Mouse (Mus musculus): ENCODE results near the gene Clasp1.

The Clasp1 gene

DNA sequence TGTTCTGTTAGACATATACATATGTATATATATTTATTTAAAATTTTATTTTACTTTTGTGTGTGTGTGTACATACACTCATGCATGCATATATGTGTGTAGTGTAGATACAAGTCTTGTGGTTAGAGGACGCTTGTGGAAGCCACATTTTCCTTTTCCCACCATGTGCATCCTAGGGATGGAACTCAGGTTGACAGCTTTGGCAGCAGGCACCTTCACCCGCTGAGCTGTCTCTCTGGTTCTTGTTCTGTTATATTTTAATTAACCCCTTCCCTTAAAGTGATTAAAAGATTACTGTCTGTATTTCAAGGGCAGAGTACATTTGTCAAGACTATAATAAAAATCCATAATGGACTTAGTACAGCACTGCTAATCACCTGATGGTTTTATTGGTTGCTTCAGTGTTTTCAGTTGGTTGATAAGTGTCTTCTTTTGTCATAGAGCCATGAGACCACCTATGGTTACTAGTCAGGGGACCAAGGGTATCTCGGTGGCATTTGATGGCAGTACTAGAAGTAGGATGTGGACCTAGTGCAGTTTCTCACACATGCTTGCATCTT lies 62.1 kb downstream of the Clasp1 start:
- DNase-seq (ENCODE audit: low spot score) = no peak

DNA sequence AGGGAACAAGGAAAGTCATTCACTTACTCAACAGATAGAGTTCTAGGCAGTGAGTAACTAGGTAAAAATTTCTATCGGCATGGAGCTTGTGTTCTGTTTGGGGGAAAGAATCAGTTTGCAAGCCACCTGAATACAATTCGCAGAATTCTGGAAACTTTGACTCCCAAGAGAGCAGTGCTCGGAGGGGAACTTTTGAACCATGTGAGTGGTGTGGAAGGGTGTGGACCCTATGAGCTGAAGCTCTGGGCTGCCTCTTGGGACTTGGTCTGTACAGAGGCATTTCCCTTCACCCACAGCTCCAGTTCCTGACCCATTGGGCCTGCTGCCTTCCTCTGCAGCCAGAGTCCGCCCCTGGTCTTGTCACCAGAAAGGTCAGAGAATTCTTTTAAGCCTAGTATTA lies 64.7 kb downstream of the Clasp1 start:
- DNase-seq (ENCODE audit: low spot score) = no peak

DNA sequence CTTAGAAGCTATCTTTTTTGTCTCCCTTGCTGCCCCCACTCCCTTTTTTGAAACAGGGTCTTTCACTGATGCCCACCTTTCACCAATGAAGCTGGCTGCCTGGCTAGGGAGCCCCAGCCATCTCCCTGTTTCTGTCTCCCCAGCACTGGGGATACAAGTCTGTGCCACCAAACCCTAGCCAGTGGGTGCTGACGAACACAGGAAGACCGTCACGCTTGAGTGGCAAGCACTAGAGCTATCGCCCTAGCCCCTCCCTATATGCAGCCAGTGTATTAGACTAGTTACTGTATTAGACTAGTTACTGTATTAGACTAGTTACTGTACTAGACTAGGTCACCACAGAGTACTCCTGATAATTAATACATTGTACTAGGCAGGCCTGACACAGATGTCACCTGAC lies 66.0 kb downstream of the Clasp1 start:
- DNase-seq (ENCODE audit: low spot score) = no peak

DNA sequence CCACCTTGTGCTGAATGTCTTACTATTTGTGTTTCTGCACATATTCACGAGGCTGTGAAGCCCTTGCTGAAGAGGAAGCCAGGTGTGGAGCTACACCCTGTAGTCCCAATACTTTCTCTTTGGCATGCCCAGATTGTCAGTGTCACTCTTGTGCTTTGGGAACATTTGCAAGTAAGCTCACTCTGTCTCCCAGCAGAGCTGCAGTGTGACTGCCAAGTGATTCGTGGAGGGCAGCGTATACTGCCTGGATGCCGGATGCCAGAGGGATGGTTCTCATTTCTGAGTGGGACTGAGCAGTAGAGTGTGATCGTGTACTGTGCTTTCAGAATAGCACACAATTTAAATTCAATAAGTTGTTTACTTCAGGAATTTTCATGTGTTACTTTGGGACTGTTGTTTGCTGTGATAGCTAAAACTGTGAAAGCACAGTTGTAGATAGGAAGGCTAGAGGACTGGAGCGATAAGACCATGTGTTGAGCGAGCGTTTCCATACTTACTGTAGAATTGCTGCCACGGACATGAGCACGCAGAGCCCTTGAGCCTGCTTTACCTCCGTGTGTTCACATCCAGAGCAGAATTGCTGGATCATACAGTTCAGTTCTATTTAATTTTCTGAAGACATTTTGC lies 68.5 kb downstream of the Clasp1 start:
- peak; percentile 45 for DNase-seq (ENCODE audit: low spot score)

DNA sequence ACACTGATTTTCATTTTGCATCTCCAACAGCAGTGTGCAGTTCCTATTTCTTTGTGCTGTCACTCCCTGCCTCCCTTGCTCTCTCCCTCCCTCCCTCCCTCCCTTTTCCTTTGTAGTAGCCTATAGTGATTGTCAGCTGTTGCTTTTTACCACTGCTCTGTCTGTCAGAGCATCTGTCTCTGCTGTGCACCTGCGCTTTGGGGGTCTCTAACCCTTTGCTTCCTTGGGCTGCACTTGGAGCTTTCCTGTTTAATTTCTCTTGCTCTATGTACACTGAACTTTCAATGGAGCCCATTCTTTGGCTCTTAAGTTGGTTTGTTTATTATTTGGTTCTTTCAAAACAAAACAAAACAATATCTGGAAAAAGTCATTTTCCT lies 69.0 kb downstream of the Clasp1 start:
- no peak for DNase-seq (ENCODE audit: low spot score)

DNA sequence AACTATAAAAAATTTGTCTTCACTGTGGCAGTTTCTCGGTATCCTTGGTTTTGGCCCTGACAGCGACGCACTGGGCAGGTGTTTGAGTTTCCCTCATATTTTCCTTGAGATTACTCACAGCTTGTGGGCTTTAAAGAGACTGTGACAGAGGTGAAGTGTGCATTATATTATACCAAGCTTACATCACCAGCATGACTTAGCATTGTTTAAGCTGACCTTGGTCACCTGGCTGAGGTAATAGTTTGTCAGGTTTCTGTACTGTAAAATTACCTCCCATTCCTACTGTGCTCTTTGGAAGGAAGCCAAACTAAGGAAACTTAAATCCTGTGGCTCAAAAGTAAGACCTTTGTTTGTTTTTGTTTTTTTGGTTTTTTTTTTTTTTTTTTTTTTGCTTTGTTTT lies 69.4 kb downstream of the Clasp1 start:
- no peak for DNase-seq (ENCODE audit: low spot score)

DNA sequence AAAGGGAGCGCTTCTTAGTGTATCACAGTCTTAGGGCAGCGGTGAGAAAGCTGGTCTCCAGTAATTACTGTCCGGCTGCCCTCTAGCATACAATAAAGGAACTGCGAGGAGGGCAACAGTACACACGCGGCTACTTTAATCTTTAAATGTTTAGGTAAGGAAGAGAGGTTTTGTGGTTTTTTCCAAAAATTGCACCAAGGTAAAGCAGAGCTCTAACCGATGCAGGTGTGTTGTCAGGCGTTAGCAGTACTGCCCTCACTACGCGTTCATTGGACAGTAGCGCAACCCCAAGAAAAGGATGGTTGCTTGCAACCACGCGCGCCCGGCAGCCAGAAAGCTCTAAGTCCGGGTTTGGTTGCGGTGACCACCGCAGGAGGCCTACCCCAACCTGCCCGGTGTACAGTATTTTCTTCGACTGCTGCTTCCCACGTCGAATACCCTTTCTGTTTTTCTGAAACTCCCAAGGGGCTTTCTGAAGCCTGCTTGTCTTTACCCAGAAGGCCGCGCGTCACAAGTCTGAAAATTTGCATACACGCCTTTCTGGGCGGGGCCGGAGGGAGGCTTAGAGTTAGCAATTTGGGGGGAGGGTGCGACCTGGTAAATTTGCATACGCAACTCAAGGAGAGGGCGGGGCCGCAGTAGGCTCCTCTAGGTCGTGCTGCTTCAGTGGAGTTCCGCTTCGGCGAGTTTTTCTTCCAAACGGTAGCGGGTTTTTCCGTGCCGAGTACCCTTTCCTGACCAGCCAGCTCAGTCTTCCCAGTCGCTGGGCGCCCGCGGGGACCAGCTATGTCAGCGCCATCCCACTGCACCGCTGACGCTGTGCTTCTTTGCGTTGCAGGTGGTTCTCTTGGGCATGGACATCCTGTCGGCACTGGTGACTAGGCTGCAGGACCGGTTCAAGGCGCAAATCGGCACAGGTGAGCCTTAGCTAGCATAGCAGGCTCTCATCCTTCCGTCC lies 70.4 kb downstream of the Clasp1 start:
- DNase-seq (ENCODE audit: low spot score) = peak; percentile 97

DNA sequence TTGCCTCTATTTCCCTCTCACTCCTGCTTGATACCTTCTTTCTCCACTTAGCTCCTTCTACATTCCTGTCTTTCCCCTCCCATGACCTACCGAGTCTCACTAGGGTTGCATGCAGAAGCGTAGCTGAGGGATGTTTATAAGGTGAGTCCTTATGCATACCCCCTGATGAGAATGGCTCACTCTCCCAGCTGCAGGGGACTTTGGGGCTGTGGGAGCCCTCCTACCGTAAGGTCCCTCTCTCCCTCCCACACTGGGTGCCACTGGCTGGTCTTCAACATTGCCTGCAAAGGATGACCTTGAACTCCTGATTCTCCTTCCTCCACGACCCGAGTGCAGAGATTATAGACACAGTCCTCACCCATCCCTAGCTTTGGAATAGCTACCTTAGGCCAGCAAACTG lies 71.9 kb downstream of the Clasp1 start:
- DNase-seq (ENCODE audit: low spot score) = no peak

- DNase-seq (ENCODE audit: low spot score) = no peak
Observed at GRCm38 (mm10) chr1:118466041-118466440, 77.2 kb downstream of the Clasp1 start.

- no peak for DNase-seq (ENCODE audit: low spot score)
Observed at GRCm38 (mm10) chr1:118472386-118472785, 83.5 kb downstream of the Clasp1 start.

GRCm38 (mm10) chr1:118476919-118477318 lies 88.1 kb downstream of the Clasp1 start:
- peak; percentile 60 for DNase-seq (ENCODE audit: low spot score)

DNA sequence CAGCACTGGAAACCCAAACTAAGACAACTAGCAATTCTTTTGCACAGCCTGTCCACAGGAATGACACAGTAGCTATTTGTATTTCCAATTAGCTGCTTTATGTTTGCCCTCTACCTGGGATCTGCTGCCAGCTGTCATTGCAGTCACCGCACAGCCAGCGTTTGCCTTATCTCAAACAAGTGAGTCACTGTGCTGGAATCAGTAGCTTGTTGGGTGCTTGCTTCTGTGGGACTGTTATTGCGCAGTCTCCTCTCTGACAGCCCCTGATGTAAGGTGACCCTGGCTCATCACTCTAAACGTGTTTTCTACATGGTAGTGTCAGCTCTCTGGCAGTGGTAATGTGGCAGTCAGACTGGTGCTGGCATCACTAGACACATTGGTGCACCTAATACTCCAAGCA lies 90.4 kb downstream of the Clasp1 start:
- DNase-seq (ENCODE audit: low spot score) = peak; percentile 49

DNA sequence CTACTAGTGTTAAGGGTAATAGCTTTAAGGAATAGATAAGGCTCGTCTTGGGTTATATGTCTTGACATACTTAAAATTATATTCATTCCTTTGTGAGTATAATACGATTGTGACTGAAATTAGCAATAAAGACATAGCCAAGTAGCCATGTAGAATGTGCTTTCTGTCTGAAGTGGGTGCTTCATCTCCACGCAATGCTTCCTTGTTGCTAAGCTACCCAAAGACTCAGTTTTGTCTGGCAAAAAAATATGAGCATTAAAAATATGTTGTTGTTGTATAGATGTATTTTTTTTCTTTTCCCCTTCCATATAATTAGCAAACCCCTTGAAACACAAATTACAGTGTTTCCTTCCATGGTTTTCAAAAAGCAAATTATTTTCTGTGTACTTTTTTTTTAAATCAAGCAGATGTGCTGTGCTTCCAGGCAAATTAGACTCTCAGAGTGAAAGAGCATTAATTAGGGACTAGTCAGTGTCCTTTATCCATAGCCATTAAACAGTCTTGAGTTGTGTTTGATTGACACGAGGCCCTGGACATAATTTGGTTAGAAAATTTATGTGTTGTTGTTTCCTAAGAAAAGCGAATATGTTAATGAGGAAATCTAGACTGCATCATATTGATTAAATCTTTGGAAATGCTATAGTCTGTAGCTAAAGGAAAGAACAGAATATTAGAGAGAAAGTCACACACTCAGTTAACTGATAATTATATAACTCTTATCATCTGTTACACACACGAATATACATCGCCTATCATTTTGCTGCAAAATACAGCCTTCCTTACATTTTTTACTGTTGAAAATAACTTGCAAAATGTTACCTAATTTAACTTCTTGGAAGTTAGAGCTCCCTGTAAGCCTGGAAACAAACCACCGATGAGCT lies 91.9 kb downstream of the Clasp1 start:
- DNase-seq (ENCODE audit: low spot score) = no peak

GRCm38 (mm10) chr1:118481365-118481702 lies 92.5 kb downstream of the Clasp1 start:
- DNase-seq (ENCODE audit: low spot score) = no peak

DNA sequence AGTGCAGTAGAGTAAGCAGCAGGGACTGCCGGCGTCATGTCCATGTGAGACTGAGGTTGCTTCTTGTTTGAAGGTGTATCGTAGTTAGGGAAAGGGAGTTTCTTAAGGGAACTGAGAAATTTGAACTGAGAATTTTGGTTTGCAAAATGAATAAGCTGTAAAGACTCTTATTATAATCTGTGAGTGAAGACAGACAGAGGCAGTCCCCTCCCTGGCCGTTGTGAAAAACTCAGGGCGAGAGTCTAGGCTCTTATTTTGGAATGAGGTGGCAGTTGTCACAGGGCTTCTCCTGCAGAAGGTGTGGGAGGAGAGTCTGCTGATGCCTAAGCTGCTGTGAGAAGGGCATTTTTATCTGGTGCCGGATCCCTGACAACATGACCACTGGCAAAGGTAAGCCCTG lies 92.8 kb downstream of the Clasp1 start:
- no peak for DNase-seq (ENCODE audit: low spot score)

GRCm38 (mm10) chr1:118482285-118483019 lies 93.6 kb downstream of the Clasp1 start:
- DNase-seq (ENCODE audit: low spot score) = no peak

DNA sequence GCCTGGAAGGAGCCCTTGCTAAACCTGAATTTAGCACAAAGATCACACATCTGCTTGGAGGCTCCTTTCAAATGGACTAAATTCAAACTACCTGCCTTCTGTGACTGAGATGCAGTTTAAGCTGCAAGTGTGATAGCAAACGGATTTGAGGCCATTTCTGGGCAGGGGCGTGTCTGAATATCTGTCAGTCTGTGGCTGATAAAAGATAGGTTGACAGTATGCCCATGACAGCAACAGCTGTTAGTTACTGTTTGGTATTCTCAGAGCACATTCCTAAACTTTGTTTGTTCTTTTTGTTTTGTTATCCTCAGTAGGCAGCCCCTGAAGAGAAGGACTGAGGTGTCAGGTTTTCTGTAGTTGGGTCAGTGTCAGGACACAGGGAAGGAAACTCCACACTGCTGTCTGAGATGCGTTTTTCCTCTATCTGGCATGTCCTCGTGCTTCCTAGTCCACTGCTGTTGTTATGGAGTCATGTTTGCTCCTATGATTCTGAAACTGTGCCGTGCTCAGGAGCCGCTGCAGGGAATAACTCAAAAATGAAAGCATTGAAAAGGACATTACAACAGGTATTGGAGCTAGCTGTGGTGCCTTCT lies 94.7 kb downstream of the Clasp1 start:
- peak; percentile 48 for DNase-seq (ENCODE audit: low spot score)

- DNase-seq (ENCODE audit: low spot score) = no peak
Observed at GRCm38 (mm10) chr1:118485572-118485971, 96.7 kb downstream of the Clasp1 start.

- no peak for DNase-seq (ENCODE audit: low spot score)
Observed at GRCm38 (mm10) chr1:118486021-118486420, 97.2 kb downstream of the Clasp1 start.

GRCm38 (mm10) chr1:118492811-118493210 lies 104.0 kb downstream of the Clasp1 start:
- no peak for DNase-seq (ENCODE audit: low spot score)

DNA sequence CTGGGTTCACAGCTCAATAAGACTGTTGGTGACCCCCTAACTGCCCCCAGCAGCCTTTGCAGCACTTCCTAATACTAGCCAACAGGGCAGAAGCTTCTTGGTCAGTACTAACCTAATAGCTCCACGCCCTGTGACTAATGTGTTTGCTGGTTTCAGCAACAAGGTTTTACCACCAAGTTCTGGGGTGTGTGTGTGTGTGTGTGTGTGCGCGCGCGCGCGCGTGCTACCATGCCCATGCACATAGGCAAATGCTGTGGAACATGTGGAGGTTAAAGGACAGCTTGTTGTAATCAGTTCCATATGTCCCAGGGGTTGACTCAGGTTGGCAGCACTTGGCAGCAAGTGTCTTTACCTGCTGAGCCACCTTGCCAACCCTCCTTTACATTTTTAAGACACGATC lies 105.7 kb downstream of the Clasp1 start:
- no peak for DNase-seq (ENCODE audit: low spot score)
